Mouse (Mus musculus) layer of hippocampus, adult 8-10 months (tissue): ENCODE results near the gene Ltbp1. TPM values are rescaled to one million over a fixed set of nuclear protein-coding genes. Genes with fewer than 3 reads are reported as not detected.

ENCODE experiments used
- DNase-seq, 2 experiments: peaks; one replicate each; pipeline ENCODE4 v3.0.0; 2022; ENCODE audit warnings: low spot score in 2 of 2
- total RNA-seq, 4 experiments: library from RNA; stranded (reverse); gene quantifications; 2 replicates each; pipeline ENCODE4 v1.2.4; 2022

Ltbp1 gene
- total RNA-seq = 1 to 10 TPM; 5.7 to 9.0 (median 7.4) TPM

DNA sequence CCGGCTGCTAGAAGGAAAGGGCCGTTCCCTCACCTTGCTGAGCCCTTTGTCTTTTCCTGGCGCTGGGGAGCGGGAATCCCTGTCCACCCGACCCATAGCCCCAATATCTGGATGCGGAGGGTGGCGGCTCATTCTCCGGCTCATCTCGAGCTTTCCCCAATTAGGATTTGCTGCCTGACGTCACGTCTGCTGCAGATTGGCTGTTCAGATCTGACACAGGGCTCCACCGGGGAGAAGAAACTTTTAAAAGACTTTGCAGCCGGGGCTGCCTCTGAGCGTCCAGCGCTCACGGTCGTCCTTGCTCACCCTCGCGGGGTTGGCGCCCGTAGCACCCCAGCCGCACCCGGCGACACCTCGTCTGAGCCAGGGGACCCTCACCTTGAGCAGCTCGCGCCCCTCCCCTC, at the start of gene Ltbp1:
Ltbp1 (plus strand) TSS at position 288 of the 404 bp plus-strand sequence.
- DNase-seq = peak; percentile 33 to 34

DNA sequence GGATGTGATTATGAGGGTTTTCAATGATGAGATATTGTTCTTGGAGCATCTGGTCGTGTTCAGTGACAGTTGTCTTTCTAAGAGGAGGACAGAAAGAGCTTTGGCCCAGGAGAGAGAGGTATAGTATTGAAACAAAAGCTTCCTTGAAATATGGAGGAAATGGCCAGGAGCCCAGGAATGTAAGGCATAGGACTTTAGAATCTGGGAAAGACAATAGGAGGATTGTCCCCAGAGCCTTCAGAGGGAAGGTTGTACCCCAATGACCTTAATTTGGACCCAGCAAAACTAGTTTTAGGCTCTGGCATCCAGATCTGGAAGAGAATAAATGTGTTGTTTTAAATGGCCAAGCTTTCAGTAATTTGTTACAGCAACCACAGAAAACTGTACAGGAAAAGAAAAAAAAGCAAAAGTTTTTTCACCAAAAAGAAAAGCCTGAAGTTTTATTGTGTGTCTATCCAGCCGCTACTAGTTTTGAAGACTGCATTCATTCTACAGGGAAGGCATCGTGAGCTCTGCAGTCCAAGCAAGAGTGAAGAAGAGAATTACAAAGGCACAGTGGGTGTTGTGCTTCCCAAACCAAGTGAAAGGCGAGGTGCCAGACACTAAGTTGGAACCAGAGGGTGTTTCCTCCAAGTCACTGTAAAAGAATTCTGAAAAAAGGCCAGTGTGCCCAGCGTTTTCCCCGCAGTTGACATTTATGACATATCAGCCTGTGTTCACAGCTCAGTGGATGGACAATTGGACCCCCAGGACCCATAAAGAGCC, 45.7 kb upstream of the Ltbp1 start:
- no peak for DNase-seq

DNA sequence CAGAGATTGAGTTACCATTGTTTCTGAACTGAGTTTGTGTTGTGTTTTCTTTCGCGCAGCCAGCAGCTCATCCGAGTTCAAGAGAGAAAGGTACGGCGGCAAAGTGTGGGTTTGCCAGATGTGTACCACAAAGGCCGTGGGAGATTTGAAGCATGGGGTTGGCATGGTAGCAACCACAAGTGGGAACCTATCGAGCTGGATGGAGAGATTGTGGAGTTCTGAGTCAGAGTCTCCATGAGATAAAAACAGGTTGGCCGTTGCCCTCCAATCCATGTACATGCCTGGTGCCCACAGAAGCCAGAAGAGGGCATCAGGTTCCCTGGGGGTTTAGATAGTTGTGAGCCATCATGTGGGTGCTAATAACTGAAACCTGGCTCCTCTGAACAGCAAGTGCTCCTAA, 42.1 kb upstream of the Ltbp1 start:
- no peak for DNase-seq

DNA sequence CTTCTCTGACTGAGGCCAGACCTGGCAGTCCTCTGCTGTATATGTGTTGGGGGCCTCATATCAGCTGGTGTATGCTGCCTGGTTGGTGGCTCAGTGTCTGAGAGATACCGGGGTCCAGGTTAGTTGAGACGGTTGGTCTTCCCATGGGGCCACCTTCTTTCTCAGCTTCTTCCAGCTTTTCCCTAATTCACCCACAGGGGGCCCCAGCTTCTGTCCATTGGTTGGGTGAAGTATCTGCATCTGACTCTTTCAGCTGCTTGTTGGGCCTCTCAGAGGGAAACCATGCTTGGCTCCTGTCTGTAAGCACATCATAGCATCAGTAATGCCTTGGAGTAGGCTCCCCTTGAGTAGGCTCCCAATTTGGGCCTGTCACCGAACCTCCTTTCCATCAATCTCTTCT, 41.5 kb upstream of the Ltbp1 start:
- no peak for DNase-seq

DNA sequence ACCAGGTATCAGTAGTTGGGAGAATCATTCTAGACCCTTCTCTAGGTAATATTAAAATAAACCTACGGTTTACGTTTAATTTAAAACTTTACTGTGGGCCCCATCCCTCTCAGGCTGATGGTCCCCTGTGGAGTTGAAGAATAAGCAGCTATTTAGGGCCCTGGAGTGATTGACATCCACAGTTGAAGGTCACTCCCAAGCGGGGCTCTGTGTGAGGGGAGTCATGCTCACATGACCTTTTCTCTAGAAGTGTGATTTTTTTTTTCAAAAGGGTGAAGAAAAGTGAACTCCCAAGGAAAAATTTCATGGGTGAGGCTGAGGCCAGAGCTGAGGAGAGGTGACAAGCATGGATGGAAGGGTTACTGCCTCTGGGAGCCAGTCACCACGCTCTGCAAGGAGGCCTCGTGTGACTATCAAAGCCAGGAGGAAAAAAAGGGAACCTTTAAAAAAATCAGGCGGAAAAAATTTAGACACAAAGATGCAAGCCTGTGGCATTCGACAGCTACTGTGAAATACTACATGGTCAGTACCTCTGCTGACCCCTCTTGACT, 38.0 kb upstream of the Ltbp1 start:
- DNase-seq = no peak

DNA sequence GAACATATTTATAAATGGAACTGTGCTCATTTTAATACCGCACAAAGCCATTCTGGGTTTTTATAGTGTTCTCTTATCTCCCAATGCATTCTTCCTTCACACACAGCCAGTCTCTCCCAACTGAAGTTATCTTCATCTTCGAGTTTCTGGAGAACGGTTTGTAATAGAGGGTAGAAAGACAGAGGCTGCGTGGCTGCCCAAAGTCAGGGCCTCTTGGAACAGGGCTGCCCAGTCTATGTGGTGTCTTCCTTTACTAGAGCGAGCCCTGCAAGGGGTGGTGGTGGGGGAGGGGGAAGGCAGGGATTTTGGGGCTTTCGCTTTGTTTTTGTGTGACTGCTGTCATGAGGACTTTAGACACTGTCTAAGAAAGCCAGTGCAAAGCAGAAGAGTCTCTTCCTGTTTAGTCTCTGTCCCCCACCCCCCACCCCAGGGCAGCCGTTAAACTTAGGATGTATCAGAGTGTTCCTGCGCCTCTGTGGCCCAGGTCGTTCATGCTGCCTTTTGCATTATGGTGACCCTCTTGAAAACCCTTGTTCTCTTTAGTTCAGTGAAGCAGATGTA, 37.1 kb upstream of the Ltbp1 start:
- no peak for DNase-seq

DNA sequence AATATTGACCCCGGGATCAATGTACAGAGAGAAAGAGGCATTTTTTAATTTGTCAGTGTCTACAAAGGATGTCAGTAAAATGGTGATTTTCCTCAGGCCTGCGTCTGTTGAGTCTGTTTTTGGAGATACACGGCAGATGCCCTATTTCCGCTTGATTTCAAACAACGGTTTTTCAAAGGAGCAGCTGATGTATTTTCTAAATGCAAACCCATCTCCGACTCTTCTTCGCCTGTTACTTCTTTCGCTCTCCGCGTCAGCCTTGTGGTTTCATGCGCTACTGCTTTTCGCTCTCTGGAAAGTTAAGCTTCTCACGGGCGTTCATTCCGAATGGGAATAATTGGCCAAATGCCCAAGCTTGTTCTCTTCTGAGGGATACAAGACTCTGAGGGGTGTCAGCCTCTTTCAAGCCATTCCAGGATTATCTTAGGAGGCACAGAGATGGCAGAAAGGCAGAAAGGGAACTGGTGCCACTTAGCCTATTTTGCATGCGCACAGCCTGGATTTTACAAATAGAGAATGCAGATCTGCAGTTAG, 36.6 kb upstream of the Ltbp1 start:
- no peak for DNase-seq

DNA sequence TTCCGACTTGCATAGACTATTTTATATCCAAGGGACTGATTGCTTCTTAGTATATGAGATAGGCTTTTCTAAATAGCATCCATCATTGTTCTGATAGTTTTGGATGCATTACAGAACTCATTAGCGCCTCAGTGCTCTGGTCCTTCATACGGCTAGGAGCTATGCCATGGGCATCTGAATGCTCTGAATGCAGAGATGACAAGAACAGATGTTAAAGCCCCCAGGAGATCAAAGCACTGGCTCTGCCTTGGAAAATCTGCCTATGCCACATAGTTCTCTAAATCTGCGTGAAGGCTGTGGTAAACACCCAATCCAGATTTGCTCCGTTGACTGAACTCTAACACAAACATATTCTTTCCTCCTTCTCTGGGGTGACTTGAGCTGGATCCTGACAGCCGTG, 30.2 kb upstream of the Ltbp1 start:
- no peak for DNase-seq

DNA sequence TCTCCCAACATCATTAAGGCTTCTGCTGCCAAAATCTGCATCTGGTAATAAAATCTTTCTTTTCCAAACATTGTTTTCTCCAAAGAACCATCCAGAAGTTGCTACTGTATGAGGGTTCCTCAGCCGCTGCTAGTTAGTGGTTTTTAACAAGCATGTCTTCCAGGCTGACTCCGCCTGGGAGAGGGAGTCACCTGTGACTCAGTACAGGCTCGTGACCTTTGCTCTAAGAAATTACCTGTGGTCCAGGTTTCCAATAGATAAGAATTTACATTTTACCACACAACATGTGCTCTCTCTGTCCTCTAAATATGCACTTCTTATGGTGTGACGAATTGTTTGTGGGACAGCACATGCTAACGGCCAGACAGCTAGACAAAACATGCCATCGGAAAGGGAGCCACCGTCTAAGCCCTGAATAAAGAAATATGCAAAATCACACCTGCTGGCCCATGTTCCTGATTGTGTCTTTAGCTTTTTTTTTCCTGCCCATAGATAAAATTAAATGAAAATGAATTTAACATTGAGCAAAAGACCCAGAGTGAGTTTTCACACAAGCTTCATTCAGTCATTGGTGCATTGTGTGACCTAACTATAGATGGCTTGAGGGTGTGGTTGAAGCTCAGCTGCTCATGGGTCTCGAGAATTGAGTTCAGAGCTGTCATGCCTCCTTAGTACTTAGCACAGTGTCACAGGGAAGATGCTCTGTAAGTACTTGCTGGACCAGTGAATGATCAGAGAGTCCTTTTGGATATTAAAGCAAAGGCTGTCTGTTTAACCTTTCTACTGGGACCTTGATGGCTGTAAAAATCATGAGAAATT, 29.0 kb upstream of the Ltbp1 start:
- DNase-seq = no peak

DNA sequence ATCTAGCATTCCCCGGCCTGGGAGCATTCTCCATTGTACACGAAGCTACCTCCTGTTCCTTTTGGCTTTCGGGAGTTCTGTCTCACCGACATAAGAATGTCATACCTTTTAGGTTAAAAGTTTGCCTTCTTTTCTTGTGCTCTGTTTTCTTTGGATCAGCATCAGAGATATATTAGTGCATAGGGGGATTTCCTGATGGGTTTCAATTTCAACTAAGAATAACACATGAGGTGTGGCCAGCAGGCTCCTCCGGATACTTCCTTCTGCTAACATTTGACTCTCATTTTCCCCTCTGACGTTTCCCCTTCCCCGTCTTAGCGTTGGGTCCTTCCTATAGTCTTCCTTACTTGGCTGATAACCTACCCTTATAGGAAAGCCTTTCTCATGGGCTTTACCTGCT, 25.6 kb upstream of the Ltbp1 start:
- no peak for DNase-seq

DNA sequence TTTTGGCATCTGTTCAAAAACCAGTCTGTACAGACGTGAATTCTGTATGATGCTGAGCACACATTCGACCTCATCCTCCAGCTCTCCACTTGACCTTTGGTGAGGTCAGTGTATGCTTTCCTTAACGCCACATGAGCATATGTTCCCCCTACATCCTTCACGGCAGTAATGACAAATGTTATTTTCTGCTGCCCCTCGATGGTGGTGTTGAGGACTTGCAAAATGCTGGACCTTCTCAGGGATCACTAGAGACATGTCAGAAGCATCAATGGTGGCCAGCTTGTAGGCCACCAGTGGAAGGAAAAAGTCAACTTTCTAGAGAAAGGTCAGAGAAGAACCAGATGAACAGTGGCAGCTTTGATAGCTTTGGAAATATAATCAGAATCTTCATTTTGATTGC, 23.7 kb upstream of the Ltbp1 start:
- no peak for DNase-seq

DNA sequence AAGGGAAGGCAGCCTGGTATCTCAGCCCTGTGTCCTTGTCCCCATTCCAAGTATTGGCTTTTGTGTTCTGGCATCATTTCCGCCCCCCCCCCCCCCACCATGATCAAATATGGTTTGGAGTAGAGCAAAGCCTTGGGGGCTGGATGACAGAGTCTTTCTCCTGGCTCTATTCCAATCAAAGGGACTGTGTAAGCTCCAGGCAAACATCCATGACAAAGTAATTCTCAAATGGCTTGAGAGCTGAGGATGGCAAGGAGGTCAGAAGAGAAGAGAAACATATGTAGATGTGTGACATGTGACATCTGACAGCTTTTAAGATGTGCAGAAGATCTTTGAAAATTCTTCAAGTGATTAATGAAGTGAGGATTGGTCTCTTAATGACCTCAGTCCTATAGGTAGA, 22.5 kb upstream of the Ltbp1 start:
- DNase-seq = no peak

DNA sequence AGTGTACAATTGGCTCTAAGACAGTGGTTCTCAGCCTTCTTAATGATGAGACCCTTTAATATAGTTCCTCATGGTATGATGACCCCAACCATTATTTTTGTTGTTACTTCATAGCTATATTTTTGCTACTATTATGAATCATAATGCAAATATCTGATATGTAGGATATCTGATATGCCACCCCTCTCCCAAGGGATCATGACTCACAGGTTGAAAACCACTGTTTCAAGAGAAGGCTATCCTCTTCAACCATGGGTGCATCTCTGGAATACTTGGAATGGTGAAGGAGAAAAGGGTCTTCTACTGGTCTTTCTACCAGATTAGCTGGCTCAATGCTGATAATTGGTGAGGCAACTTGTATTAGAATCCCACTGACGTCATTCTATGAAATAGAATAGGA, 21.3 kb upstream of the Ltbp1 start:
- no peak for DNase-seq

DNA sequence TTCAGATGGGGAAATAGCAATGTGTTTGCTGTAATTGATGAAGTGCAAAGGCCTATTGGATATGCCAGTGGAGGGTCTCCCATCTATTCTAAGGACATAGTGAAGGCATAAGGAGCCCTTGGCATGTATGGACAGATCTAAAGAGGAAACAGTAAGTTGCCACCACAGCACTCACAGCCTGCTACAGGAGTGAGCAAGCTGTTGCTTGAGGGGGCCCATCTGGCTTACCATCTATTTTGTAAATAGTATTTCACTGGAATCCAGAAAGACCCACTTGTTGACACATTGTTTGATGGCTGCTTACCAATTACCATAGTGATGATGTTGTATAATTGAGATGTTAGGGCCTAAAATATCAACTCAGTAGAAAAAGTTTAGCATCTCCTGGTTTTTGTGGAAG, 20.7 kb upstream of the Ltbp1 start:
- DNase-seq = peak; percentile 50 to 55

DNA sequence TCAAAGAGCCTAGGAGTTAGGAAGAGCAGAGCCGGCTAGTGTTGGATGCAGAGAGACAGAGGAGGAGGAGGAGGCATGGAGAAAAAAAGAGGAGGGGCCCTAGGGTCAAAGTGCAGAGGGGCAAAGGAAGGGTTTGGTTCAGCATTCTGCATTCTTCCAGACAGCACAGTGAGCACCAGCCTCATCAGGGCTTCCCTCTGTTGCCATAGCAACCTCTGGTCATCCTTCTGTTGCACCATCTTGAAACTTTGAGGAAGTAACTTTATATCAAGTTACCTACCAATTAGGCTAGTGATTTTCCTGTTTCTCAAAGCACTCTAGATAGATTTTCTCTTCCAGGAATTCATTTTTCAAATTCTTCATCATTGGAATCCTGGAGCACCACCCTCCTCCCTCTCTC, 18.3 kb upstream of the Ltbp1 start:
- DNase-seq = no peak

DNA sequence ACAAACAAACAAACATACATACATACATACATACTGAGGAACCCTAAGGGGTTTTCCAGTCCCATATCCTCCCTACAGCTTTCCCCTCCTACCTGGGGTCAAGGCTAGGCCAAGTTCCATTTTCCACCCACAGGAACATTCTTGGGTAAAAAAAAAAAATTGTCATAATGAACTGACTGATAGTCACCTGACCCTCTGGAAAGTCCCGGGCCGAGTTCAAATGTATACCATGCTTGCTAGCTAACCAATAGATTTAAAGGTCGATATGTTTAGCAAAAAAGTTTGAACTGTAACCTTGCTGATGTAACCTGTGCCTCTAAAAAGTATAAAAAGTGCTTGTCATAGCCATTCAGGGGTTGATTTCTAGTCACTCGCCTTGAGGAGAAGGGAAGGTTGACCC, 15.7 kb upstream of the Ltbp1 start:
- DNase-seq = no peak

DNA sequence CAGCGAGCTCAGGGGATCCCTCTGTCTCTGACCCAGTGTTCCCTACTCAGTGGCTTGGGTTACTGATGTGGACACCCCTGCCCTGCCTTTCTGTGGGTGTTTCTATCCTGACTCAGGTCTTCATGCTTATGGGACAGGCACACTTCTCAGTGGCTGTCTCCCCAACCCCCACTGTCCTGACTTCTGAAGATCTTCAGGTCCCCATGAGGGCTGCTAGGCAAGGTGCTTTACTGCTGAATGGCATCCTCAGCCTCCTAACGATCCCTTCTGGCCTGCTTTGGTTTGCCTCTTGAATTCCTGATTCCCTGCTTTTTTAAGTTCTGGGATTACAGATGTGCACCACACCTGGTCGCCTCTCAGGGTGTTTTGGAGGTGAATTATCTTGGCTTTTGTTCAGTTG, 14.8 kb upstream of the Ltbp1 start:
- DNase-seq = no peak

DNA sequence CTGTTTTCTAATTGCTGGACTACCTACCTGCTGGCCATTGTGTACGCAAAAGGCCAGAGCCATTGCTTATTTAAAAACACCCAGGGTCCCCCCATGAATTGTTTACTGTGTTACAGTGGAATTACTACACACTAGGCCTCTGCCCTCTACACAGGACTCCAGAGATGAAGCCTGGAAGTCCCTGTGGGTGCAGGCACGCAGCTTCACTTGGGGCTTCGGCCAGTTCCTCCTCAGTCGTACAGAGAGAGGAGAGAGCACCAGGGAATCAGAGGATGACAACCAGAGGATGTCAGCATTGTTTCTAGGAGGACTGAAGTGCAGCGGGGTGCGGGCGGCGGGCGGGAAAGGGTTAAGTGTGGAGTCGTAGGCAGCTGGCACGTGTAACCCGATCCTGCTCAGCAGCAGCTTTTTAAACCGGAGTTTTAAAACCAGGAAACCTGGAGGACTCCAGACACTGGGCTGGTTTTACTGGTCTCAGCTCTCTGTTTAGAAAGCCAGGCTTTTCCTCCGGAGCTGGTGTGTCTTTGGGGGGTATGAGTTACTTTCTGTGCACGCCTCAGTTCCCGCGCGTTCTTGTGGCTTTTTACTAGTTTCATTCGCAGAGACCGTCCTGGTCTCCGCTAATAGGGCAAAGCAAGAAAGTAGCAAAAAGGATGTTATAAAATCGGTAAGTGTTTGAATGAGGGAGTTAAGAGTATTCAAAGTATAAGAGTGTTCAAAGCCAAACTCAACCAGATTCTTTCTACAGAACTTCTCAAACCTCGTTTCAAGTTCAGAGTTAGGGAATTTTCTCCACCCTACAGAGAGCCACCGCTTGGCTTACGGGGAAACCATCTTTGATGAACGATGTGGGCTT, 11.4 kb upstream of the Ltbp1 start:
- no peak for DNase-seq

DNA sequence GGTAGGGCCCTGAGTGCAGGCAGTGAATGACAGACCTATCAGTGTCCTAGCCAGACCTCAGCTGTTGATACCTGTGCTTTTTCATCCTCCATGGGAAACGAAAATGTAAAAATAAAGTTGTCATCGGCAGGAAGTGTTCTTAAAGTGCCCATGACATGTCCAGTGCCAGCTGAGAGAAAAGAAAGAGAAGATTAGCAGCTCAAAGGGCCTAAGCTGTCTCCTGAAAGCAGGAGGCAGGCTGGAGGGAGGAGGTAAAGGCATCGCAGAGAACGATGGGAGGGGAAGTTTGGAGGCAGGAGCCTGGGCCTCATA, 10.8 kb upstream of the Ltbp1 start:
- DNase-seq = no peak

DNA sequence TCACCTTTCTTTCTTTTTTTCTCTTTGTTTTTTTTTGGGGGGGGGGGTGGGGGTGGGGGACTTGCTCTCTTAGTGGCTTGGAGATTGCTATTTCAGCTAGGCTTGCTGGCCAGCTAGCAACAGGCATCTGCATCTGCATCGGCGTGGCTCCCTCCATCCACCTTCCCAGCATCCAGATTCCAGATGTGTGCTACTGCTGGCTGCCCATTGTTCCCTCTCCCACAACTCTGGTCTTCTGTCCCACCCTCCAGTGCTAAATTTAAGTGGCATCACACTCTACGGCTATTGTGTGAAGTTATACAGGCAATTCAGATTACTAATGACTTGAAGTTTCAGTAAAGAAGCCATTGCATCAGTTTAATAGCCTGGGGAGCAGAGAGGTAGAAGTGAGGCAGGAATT, 10.1 kb upstream of the Ltbp1 start:
- DNase-seq = no peak

DNA sequence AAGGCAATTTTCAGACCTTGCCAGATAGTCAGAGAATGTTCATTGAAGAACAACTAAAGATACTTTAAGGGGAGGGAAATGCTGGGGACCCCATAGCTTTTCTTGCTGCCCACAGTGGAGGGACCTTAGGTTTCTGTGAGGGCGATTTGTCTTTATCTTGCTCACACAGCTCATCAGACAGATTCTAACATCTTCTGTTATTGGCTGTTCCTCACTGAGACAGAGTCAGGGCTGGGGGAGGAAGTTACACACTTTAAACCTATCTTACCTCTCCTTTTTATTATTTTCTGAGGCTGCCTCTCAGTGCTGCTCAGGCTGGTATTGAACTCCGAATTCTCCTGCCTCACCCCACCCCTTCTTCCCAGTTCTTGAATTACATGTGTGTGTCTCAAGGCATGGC, 5.3 kb upstream of the Ltbp1 start:
- DNase-seq = no peak
